Mouse (Mus musculus) embryo, embryonic 10 days (tissue): ENCODE results near the gene Btbd11.

Experiments
- DNase-seq: peaks from one replicate; pipeline ENCODE4 v3.0.0-alpha.2; 2015; ENCODE audit warnings: low spot score

Btbd11 gene

GRCm38 (mm10) chr10:85591296-85591695 is 204.7 kb downstream of the Btbd11 start:
- no peak for DNase-seq

- DNase-seq = peak; percentile 33
Observed at GRCm38 (mm10) chr10:85591986-85592385, 205.4 kb downstream of the Btbd11 start.

GRCm38 (mm10) chr10:85596301-85596700 is 209.7 kb downstream of the Btbd11 start:
- no peak for DNase-seq

- DNase-seq = no peak
Observed at GRCm38 (mm10) chr10:85598093-85598599, 211.5 kb downstream of the Btbd11 start.

GRCm38 (mm10) chr10:85598603-85599542 is 212.3 kb downstream of the Btbd11 start:
- DNase-seq = peak; percentile 60

GRCm38 (mm10) chr10:85602546-85602945 is 215.9 kb downstream of the Btbd11 start:
- no peak for DNase-seq

- DNase-seq = no peak
Observed at GRCm38 (mm10) chr10:85604556-85604955, 217.9 kb downstream of the Btbd11 start.

- DNase-seq = no peak
Observed at GRCm38 (mm10) chr10:85608550-85609278, 222.1 kb downstream of the Btbd11 start.

GRCm38 (mm10) chr10:85617080-85617479 is 230.5 kb downstream of the Btbd11 start:
- DNase-seq = peak; percentile 39

GRCm38 (mm10) chr10:85617501-85618417 is 231.1 kb downstream of the Btbd11 start:
- DNase-seq = no peak

- no peak for DNase-seq
Observed at GRCm38 (mm10) chr10:85621067-85621466, 234.5 kb downstream of the Btbd11 start.

GRCm38 (mm10) chr10:85624504-85625169 is 238.0 kb downstream of the Btbd11 start:
- peak; percentile 76 for DNase-seq

GRCm38 (mm10) chr10:85625170-85625686 is 238.6 kb downstream of the Btbd11 start:
- DNase-seq = no peak

GRCm38 (mm10) chr10:85632030-85632429 is 245.4 kb downstream of the Btbd11 start:
- DNase-seq = no peak

GRCm38 (mm10) chr10:85633577-85633976 is 247.0 kb downstream of the Btbd11 start:
- DNase-seq = no peak

GRCm38 (mm10) chr10:85637580-85637979 is 251.0 kb downstream of the Btbd11 start:
- DNase-seq = no peak

- DNase-seq = no peak
Observed at GRCm38 (mm10) chr10:85638141-85638540, 251.5 kb downstream of the Btbd11 start.

GRCm38 (mm10) chr10:85639581-85639980 is 253.0 kb downstream of the Btbd11 start:
- no peak for DNase-seq

- DNase-seq = no peak
Observed at GRCm38 (mm10) chr10:85640408-85640807, 253.8 kb downstream of the Btbd11 start.

GRCm38 (mm10) chr10:85645346-85645745 is 258.7 kb downstream of the Btbd11 start:
- DNase-seq = no peak

- DNase-seq = peak; percentile 85
Observed at GRCm38 (mm10) chr10:85651706-85652105, 265.1 kb downstream of the Btbd11 start.
